Mouse (Mus musculus): Measurements from ENCODE around the gene Stpg3.

The Stpg3 gene

DNA sequence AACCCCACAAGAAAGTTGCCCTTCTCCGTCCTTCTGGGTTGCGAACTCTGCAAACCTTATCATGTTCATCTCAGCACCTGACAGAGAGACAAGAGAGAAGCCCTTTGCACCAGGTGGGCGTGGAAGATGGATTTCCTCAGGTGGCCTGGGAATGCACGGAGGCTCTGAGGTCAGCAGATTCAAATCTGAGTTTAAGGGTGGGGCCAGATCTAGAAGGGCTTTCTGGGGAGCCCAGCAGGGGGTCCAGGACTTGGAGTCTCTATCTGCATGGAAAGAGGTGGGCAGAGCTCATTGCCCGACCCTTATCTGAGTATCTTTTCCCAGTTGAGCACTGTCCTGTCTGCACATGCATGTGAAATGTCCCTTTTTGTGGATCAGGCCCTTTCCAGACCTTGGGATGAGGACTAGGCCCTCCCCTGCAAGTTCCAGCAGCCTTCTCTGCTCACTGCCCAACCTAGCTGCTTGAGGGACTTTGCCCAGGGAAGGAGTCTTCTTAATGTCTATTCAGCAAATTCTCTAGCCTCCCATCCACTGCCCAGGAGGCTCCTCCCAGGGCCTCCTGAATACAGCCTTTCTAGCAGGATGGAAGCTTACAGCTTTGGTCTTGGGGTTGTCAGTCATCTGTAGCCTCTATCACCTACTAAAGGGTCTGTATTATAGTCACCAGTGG, 20.2 kb upstream of the Stpg3 start:
- no peak for DNase-seq (ENCODE audit: low spot score)

DNA sequence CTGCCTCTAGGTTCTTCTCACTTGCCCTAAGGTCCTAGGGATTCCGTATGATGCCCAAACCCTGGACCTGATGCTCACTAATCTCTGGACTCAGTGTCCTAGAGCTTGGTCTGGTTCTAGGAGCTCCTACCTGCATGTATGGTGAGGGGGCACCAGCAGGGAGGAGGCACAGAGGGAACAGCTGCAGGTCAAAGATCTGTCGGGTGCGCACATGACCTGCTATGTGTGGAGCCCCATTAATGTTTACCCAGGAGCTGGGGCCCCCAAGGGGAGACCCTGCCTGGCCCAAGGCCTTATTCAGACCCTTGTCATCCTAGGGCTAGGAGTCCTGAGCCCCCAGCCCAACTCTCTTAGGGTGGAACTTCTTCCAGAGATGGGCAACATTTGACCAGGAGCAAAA, 19.6 kb upstream of the Stpg3 start, which contains the start of gene Slc34a3:
Slc34a3 (minus strand) TSS at position 315 of the 400 bp plus-strand sequence.
- DNase-seq (ENCODE audit: low spot score), result no peak

GRCm38 (mm10) chr2:25233421-25233820, 19.0 kb upstream of the Stpg3 start:
- no peak for DNase-seq (ENCODE audit: low spot score)

- DNase-seq (ENCODE audit: low spot score), result no peak
These were observed 16.6 kb upstream of the Stpg3 start for GRCm38 (mm10) chr2:25231038-25231437.

- DNase-seq (ENCODE audit: low spot score), result no peak
These were observed 16.1 kb upstream of the Stpg3 start for GRCm38 (mm10) chr2:25230581-25230980.

- no peak for DNase-seq (ENCODE audit: low spot score)
These were observed 15.1 kb upstream of the Stpg3 start for GRCm38 (mm10) chr2:25229582-25229981.

DNA sequence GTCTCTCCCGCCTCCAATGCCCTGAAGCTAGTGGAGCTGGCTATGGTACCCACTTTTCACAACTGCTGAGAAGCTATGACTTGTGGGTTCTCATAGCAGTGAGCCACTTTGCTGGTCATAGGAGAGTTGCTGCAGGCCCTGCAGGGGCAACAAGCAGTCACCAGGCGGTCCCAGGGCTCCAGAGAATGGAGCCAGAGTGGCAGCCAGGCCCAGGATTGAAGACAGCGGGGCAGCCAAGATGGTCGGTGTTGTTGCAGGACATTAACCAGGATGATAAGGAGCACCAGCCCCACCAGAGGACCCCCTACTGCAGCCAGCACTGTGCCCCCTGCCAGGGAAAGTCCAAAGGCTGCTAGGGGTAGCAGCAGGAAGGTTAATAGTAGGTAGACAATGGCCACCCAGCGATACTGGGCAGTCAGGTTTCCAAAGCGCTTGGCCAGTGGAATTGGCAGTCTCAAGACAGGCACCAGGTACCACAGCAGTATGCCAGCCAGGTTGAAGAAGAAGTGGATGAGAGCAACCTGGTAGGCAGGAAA, 14.6 kb upstream of the Stpg3 start:
- DNase-seq (ENCODE audit: low spot score), result no peak

- peak; percentile 90 for DNase-seq (ENCODE audit: low spot score)
These were observed 14.0 kb upstream of the Stpg3 start for GRCm38 (mm10) chr2:25228431-25228889.

DNA sequence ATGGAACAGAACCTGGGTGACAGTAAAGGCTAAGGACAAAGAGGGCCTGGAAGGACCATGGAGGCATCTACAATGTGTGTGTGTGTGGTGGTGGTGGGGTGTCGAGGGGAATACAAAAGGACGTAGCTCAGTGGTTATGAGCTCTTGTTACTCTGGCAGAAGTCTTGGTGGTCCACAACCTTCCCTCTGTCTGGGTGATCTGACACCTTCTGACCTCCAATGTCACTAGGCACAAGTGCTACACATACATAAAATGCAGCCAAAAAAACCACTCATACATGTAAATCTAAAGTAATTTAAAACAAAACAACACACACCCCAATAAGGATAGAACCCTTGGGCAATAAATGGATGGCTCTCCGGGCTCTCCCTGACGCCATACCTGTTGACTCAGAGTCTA, 13.0 kb upstream of the Stpg3 start:
- no peak for DNase-seq (ENCODE audit: low spot score)

GRCm38 (mm10) chr2:25226864-25227263, 12.4 kb upstream of the Stpg3 start:
- DNase-seq (ENCODE audit: low spot score), result no peak

- no peak for DNase-seq (ENCODE audit: low spot score)
These were observed 11.5 kb upstream of the Stpg3 start for GRCm38 (mm10) chr2:25225811-25226379.

DNA sequence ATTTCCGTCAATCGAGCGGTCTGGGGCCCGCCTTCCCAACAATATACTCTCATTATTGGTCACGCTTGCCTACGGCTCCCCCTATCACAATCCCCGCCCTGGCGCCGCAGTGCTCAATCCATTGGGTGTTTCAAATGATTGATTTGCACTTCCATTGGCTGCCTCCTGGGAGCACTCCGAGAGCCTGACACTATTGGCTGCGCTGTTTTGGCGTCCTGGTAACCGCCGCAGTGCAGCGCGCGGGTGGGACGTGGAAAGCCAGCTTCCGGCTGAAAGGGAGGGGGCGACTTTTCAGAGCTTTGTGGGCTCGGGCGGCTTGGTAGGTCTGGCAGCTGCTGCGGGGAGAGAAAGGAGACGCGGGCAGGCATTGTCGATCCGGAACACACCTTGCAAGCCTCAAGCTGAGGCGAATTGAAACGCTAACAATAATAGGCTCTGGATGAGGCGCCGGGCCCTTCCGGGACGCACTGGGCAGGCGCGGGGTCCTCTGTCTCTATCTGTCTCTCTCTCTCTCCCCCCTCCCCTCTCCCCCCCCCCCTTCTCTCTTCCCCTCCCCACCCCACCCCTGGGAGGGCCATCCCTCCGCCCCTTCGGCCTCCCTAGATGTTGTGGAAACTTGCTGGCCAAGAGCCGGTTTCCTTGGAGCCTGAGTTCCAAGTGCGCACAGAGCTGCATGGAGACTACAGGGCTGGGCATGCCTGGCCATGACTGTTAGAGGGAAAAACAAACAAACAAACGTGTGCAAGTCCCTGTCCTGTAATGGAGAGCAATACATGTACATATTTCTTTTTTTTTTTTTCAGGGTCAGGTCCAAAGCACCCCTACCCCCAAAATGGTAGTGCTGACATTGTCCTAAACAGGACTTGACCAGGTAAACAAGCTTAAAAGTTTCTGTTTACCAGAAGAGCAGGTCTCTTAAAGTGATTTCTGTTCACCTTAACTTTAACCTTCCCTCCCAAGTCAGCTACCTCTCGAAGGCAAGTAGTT, 10.6 kb upstream of the Stpg3 start:
- peak; percentile 94 for DNase-seq (ENCODE audit: low spot score)

GRCm38 (mm10) chr2:25224492-25224765, 10.0 kb upstream of the Stpg3 start, which contains the start of gene Tubb4b:
Gene Tubb4b, minus strand, starts transcription at chr2:25224702.
- no peak for DNase-seq (ENCODE audit: low spot score)

- DNase-seq (ENCODE audit: low spot score), result peak; percentile 82
These were observed 9.4 kb upstream of the Stpg3 start for GRCm38 (mm10) chr2:25223681-25224491.

DNA sequence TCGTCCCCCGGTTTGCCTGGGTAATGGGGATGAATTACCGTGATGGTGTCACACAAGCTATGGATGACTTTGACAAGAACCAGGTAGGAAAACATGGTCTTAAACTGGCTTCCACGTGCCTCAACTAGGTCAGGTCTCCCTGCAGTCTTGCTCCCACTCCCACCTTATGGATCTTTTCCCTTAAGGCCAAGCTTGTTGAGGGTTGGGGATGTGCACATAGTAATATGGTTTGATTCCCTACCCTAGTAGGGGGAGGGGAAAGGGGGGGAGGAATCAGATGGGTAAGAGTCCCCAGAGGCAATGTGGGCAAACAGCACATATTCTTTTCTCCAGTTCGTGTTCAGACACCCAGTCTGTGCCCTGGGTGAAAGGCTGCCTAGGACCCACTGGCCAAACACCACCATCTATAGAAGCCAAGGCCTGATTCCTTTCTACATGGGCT, 6.9 kb upstream of the Stpg3 start:
- DNase-seq (ENCODE audit: low spot score), result no peak

- DNase-seq (ENCODE audit: low spot score), result no peak
These were observed 4.0 kb upstream of the Stpg3 start, which contains the start of gene Fam166a for GRCm38 (mm10) chr2:25218445-25218844. Gene Fam166a, plus strand, starts transcription at chr2:25218745.

GRCm38 (mm10) chr2:25217666-25218065, 3.2 kb upstream of the Stpg3 start:
- DNase-seq (ENCODE audit: low spot score), result no peak

GRCm38 (mm10) chr2:25213266-25213865, 1.1 kb downstream of the Stpg3 start:
- DNase-seq (ENCODE audit: low spot score), result no peak

DNA sequence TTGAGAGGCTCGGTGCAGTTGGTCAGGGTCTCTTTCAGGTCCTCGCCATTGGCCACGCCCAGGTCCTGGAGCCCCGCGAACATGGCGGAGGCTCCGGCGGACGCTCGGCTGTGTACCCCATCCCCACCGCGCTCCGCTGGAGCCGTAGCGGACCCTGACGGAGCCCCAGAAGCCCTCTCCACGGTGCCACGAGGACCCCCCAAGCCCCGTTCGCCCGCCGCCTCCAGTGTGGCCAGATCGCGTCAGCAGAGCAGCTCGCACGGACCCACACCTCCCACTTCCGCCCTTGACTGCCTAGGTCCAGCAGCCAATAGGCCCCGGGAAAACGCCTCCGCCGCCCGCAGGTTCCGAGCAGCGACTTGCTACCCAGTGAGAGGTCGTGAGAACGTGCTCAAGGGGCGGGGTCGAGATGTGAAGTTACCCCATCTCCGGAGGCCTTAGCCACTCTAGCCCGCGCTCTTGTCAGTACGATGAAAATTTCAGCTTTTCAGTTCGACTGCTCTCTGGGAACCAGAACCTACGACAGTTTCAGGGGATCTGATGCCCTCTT, 3.2 kb downstream of the Stpg3 start, which contains the start of gene Nelfb:
Nelfb (minus strand) TSS at position 369 of the 550 bp plus-strand sequence.
- DNase-seq (ENCODE audit: low spot score), result peak; percentile 93

DNA sequence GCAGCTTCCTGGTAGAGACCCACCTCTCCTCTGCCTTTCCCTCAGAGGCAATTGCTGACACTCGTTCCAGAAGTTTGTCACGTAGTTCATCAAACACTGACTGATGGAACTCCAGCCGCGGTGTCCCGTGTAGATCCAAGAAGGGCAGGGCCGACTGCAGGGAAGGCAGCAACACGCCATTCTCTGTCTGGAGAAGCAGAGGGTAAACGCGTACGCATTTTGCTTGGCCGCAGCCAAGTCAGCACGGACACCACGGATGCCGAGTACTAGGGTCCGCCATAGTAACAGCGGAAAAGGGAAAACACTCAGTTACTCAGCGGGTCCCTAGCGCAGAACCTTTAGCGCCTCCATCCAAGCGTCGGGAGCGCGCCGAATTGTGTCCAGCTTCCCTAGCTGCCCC, 3.8 kb downstream of the Stpg3 start:
- no peak for DNase-seq (ENCODE audit: low spot score)

GRCm38 (mm10) chr2:25207593-25207992, 6.8 kb downstream of the Stpg3 start:
- no peak for DNase-seq (ENCODE audit: low spot score)
